Mouse (Mus musculus) ovary, postnatal 36 days (tissue): ENCODE results near the gene Ston1.

Experiments used
- DNase-seq: peaks from one replicate; pipeline ENCODE4 v3.0.0; 2022; ENCODE audit warnings: low spot score, mixed read lengths

Gene Ston1

DNA sequence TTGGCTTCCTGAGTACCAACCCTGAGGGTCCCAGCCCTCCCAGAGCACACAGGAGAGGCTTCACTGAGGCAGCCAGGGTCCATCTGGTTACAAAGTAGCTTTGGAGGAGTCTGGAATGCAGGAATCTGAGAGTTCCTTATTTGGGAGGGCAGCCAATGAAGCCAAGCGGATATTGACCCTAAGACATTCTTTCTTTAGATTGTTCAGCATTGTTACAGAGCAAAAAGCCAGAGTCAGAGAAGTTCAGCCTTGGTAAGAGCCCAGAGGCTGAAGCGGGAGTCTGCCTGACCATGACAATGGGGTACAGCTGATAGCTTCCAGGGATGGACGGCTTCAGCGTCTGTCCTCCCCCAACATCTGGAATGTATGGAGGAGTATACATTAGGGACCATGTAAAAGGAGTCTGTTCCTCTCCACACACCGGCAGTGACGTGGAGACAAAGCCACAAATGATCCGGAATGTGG is 28.9 kb downstream of the Ston1 start:
- peak; percentile 13 for DNase-seq

- DNase-seq = no peak
Observed at GRCm38 (mm10) chr17:88627150-88627549, 29.7 kb downstream of the Ston1 start.

GRCm38 (mm10) chr17:88628676-88629380 is 31.3 kb downstream of the Ston1 start:
- DNase-seq = peak; percentile 56

- DNase-seq = peak; percentile 49
Observed at GRCm38 (mm10) chr17:88629381-88629759, 31.9 kb downstream of the Ston1 start.

- DNase-seq = peak; percentile 71
Observed at GRCm38 (mm10) chr17:88629931-88630553, 32.6 kb downstream of the Ston1 start.

- DNase-seq = peak; percentile 50
Observed at GRCm38 (mm10) chr17:88630554-88630948, 33.1 kb downstream of the Ston1 start.

- DNase-seq = no peak
Observed at GRCm38 (mm10) chr17:88632631-88633030, 35.1 kb downstream of the Ston1 start.

DNA sequence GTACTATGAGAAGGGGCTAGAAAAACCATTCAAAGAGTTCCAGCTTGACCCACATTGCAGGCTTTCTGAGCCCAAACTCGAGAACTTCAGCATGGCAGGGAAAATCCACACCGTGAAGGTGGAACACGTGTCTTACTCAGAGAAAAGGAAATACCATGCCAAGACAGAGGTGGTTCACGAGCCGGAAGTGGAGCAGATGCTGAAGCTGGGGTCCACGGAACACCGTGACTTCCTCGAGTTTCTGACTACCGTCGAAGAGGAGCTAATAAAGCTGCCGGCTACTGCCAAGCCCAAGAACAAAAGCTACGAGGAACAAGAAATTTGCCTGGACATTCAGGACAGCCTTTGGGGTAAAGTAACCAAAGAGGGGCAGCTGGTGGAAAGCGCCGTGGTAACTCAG is 38.6 kb downstream of the Ston1 start:
- DNase-seq = no peak

DNA sequence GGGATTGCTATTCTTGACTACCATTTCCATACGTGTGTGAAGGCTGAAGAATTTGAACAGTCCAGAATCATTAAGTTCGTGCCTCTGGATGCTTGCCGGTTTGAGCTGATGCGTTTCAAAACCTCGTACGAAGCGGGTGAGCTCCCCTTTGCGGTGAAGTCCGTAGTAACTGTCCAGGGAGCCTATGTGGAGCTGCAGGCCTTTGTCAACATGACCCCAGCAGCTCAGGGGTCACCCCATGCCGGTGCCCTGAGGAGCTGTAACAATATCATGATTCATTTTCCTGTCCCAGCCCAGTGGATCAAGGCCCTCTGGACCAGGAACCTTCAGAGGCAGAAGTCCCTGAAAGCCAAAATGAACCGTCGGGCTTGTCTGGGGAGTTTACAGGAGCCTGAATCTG is 39.1 kb downstream of the Ston1 start:
- DNase-seq = no peak

- DNase-seq = peak; percentile 42
Observed at GRCm38 (mm10) chr17:88641012-88641411, 43.5 kb downstream of the Ston1 start.

GRCm38 (mm10) chr17:88641836-88642235 is 44.4 kb downstream of the Ston1 start:
- no peak for DNase-seq

- DNase-seq = no peak
Observed at GRCm38 (mm10) chr17:88644876-88645275, 47.4 kb downstream of the Ston1 start.

- DNase-seq = no peak
Observed at GRCm38 (mm10) chr17:88645299-88645698, 47.8 kb downstream of the Ston1 start.

GRCm38 (mm10) chr17:88647149-88647548 is 49.7 kb downstream of the Ston1 start:
- DNase-seq = no peak

GRCm38 (mm10) chr17:88652010-88652409 is 54.5 kb downstream of the Ston1 start:
- DNase-seq = peak; percentile 57

- DNase-seq = peak; percentile 79
Observed at GRCm38 (mm10) chr17:88652702-88653374, 55.4 kb downstream of the Ston1 start.

DNA sequence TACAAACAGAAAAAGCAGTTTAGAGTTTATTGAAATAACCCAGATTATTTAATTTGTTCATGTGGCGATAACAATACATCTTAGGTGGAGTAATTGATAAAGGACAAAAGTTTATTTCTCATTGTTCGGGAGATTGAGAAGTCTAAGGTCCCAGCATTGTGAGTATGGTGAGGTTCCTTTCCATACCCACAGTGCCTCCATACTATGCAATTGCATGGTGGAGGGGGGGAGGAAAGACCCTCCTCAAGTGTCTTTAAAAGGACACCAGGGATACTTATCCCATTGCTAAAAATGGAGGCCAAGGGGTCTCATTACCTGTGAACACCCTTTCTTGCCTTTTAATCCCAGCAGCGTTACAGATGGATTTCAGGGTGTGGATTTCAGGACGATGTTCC is 55.9 kb downstream of the Ston1 start:
- DNase-seq = no peak

DNA sequence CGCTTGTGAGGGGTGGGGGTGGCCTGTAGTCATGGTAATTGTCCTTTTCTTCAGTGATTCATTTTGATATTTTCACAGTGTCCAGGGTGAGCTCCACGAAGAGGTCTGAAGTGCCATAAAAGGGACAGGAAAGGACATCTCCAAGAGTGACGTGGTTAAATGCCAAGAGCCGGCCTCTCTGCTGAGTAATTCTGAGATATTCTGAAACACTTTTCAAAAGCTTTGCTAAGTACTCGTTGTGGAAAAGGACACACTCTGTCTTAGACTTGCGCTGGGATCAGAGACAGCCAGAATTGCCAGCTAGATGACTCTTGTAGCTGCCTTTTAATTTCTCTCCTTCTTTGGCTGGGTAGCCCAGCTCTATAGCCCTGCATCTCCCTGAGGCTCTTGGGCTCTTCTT is 61.0 kb downstream of the Ston1 start:
- DNase-seq = no peak

GRCm38 (mm10) chr17:88666076-88666475 is 68.6 kb downstream of the Ston1 start:
- DNase-seq = no peak

GRCm38 (mm10) chr17:88668452-88668851 is 71.0 kb downstream of the Ston1 start, which contains the start of gene Gtf2a1l:
Gtf2a1l (plus strand) TSS chr17:88668660.
- peak; percentile 72 for DNase-seq

DNA sequence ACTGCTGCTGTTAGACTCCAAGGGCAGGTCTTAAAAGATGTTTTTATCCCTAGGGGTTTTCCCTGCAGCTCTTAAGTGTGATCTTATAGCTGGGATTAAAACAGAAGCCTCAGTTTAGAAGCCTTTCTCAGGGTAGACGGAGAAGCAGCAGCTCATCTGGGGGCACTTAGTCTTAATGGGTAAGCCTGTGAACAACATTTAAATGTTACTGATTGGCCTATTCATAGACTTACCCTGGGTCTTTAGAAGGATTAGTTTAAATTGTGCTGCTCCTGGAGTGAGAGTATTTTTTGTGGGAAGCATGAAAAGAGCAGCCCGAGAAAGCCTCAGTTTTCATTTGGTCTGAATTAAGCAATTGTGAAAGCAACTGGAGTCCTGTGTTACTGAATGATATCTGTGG is 72.4 kb downstream of the Ston1 start:
- DNase-seq = no peak

- no peak for DNase-seq
Observed at GRCm38 (mm10) chr17:88670800-88671199, 73.3 kb downstream of the Ston1 start.
